Comparison of ENCODE assay signal across 10 mouse cellular contexts in genomic region chrX:110815549-110815930, GRCm38 (mm10). TPM values are rescaled to one million over a fixed set of nuclear protein-coding genes. Genes with fewer than 3 reads are reported as not detected.
DNase-seq lines count a peak whose midpoint lies in the region; ATAC-seq and TF ChIP-seq lines count a peak whose summit lies in the region.
"Had no signal": no experiment of that assay in that cellular context is flagged by ENCODE, and none has a peak within 500 bp of the region (broad histone marks: within the 10 kb centered on the region; RNA-seq: fewer than 3 reads in every experiment).

No protein-coding gene starts in this region.

- H3K4me3 ChIP-seq in left cerebral cortex, adult 2 months, result peak overlapping the region; percentile 48
- peak overlapping the region; percentile 48 for H3K4me3 ChIP-seq in embryonic facial prominence, embryonic 13.5 days
- H3K4me3 ChIP-seq in hindbrain, embryonic 15.5 days, result peak overlapping the region; percentile 60
- H3K4me3 ChIP-seq in midbrain, embryonic 16.5 days (ENCODE audit: low read depth, low read length), result peak overlapping the region; percentile 50

- H3K4me1 ChIP-seq in embryonic facial prominence, embryonic 13.5 days, result no peaks in the 10 kb centered on the region
- 0 out of 2 replicates have a peak, but pooled peaks cover 3% of the 10 kb centered on the region for H3K4me1 ChIP-seq in hindbrain, embryonic 15.5 days (replicated peaks)
- H3K4me1 ChIP-seq in midbrain, embryonic 16.5 days (ENCODE audit: control insufficient read depth, insufficient read depth, low read length), result no peaks in the 10 kb centered on the region

- peak overlapping the region; percentile 67 for H3K4me2 ChIP-seq in embryonic facial prominence, embryonic 13.5 days
- H3K4me2 ChIP-seq in hindbrain, embryonic 15.5 days, result peak overlapping the region; percentile 57
- H3K4me2 ChIP-seq in midbrain, embryonic 16.5 days (ENCODE audit: low read length), result peak overlapping the region; percentile 40

- TF ChIP-seq CTCF in left cerebral cortex, adult 2 months (IDR thresholded peaks at IDR 0.05), result no peak

- peak overlapping the region; percentile 44; the same call in 1 of the 2 replicates for H3K9ac ChIP-seq in embryonic facial prominence, embryonic 13.5 days
- H3K9ac ChIP-seq in hindbrain, embryonic 15.5 days, result peak overlapping the region; percentile 50
- peak overlapping the region; percentile 74 for H3K9ac ChIP-seq in midbrain, embryonic 16.5 days (ENCODE audit: low read depth, low read length)

- no peak for ATAC-seq in embryonic facial prominence, embryonic 13.5 days (ENCODE audit: insufficient number of reproducible peaks, insufficient read depth, low FRiP score, low TSS enrichment, low read depth)
- ATAC-seq in hindbrain, embryonic 15.5 days (ENCODE audit: low FRiP score, low read depth), result no peak
- ATAC-seq in midbrain, embryonic 16.5 days, result no peak
- no peak for ATAC-seq in erythroblast, adult 5-6 weeks (replicated peaks; ENCODE audit: low FRiP score, poor library complexity, severe bottlenecking)
- ATAC-seq: Patski had no signal

- no peak for DNase-seq in left cerebral cortex, adult 2 months (ENCODE audit: extremely low spot score in 1 of 2, low spot score in 2 of 2)
- no peak for DNase-seq in left cerebral cortex, postnatal 36 days (ENCODE audit: low spot score in 2 of 2)
- no peak for DNase-seq in spleen, postnatal 36 days (ENCODE audit: low spot score in 2 of 2)
- no peak for DNase-seq in frontal cortex, postnatal 25 days (ENCODE audit: low spot score in 2 of 2)
- DNase-seq: right cerebral cortex, adult 18-20 months had no signal

- no peak overlapping the region; the same call in 1 of the 2 replicates for H3K27ac ChIP-seq in left cerebral cortex, adult 2 months
- H3K27ac ChIP-seq in embryonic facial prominence, embryonic 13.5 days, result no peak overlapping the region
- peak overlapping the region; percentile 88 for H3K27ac ChIP-seq in hindbrain, embryonic 15.5 days (replicated peaks)
- H3K27ac ChIP-seq in midbrain, embryonic 16.5 days (ENCODE audit: low read length), result peak overlapping the region; percentile 91

- peaks cover 51% of the 10 kb centered on the region for H3K27me3 ChIP-seq in embryonic facial prominence, embryonic 13.5 days
- H3K27me3 ChIP-seq in hindbrain, embryonic 15.5 days, result no peaks in the 10 kb centered on the region
- no peaks in the 10 kb centered on the region for H3K27me3 ChIP-seq in midbrain, embryonic 16.5 days (ENCODE audit: control insufficient read depth, insufficient read depth, low read depth, low read length)

- intact Hi-C loops in left cerebral cortex, adult 2 months (cut with DNase I), result no loop called here
- intact Hi-C loops in left cerebral cortex, postnatal 36 days (cut with DNase I), result no loop called here

- 40% methylated on average over 18 of the region's 18 CpGs for WGBS in embryonic facial prominence, embryonic 13.5 days
- 29% methylated on average over 18 of the region's 18 CpGs for WGBS in hindbrain, embryonic 15.5 days
- 29% methylated on average over 18 of the region's 18 CpGs for WGBS in midbrain, embryonic 16.5 days

- H3K36me3 ChIP-seq in embryonic facial prominence, embryonic 13.5 days, result no peaks in the 10 kb centered on the region
- H3K36me3 ChIP-seq in hindbrain, embryonic 15.5 days, result no peaks in the 10 kb centered on the region
- H3K36me3 ChIP-seq in midbrain, embryonic 16.5 days (ENCODE audit: control insufficient read depth, insufficient read depth, low read length), result no peaks in the 10 kb centered on the region

- H3K9me3 ChIP-seq in embryonic facial prominence, embryonic 13.5 days, result no peaks in the 10 kb centered on the region
- no peaks in the 10 kb centered on the region for H3K9me3 ChIP-seq in hindbrain, embryonic 15.5 days
- H3K9me3 ChIP-seq in midbrain, embryonic 16.5 days (replicated peaks; ENCODE audit: control insufficient read depth, low read length, poor library complexity, severe bottlenecking), result no peaks in the 10 kb centered on the region

RNA-seq across cellular contexts. Expression of gene Pou3f4, which starts 1.5 kb away (rescaled TPM):
- 1 to 10 TPM; 4.1 to 5.8 TPM for total RNA-seq in left cerebral cortex, adult 2 months (2021)
- 1 to 10 TPM; 5.1 to 6.0 TPM for total RNA-seq in left cerebral cortex, postnatal 36 days (2021)
- 6.6 and 8.2 TPM in 2 replicates for polyA plus RNA-seq in embryonic facial prominence, embryonic 13.5 days (2015; fragmentation: Nextera tagmentation; extraction: Ambion mirVana)
- 7.7 and 14.6 TPM in 2 replicates for polyA plus RNA-seq in hindbrain, embryonic 15.5 days (2015; fragmentation: Nextera tagmentation; extraction: Ambion mirVana)
- 18.3 and 18.7 TPM in 2 replicates for polyA plus RNA-seq in midbrain, embryonic 16.5 days (2015; fragmentation: Nextera tagmentation; extraction: Ambion mirVana)
- not detected in 2 replicates for total RNA-seq in erythroblast, adult 5-6 weeks (2015; ENCODE audit: low replicate concordance)
- not detected in 2 replicates for total RNA-seq in erythroblast, adult 5-6 weeks (2017; ENCODE audit: low replicate concordance)
- polyA plus RNA-seq: Patski had no signal

Comparison
In these comparisons a context has a peak if more than half of its experiments do, and no peak if none do; other contexts are left out.
1. H3K27ac ChIP-seq: peak in hindbrain, embryonic 15.5 days (single experiment) and midbrain, embryonic 16.5 days (single experiment); none in left cerebral cortex, adult 2 months (single experiment) and embryonic facial prominence, embryonic 13.5 days (single experiment).
2. RNA of gene Pou3f4, which starts 1.5 kb away (total RNA-seq): 5.1 to 6.0 TPM in left cerebral cortex, postnatal 36 days and 4.1 to 5.8 TPM in left cerebral cortex, adult 2 months; not detected in erythroblast, adult 5-6 weeks; every median in the first group is over 4 times any median in the second.
3. Peak in every context shown above with its lines, with median percentiles within 50 percentile points of each other: H3K4me3 ChIP-seq, H3K4me2 ChIP-seq and H3K9ac ChIP-seq.